Mouse (Mus musculus): ENCODE data around the gene Myh9.

Gene Myh9

GRCm38 (mm10) chr15:77843046-77843445 is 1.1 kb upstream of the Myh9 start:
- DNase-seq (ENCODE audit: low spot score), result no peak

- DNase-seq (ENCODE audit: low spot score), result peak; percentile 30
These were observed 471 bp downstream of the Myh9 start for GRCm38 (mm10) chr15:77841361-77842046.

GRCm38 (mm10) chr15:77840450-77841360 is 1.3 kb downstream of the Myh9 start:
- DNase-seq (ENCODE audit: low spot score), result no peak

GRCm38 (mm10) chr15:77839529-77840286 is 2.3 kb downstream of the Myh9 start:
- no peak for DNase-seq (ENCODE audit: low spot score)

- no peak for DNase-seq (ENCODE audit: low spot score)
These were observed 3.2 kb downstream of the Myh9 start for GRCm38 (mm10) chr15:77838530-77839387.

- no peak for DNase-seq (ENCODE audit: low spot score)
These were observed 4.4 kb downstream of the Myh9 start for GRCm38 (mm10) chr15:77837444-77838117.

- no peak for DNase-seq (ENCODE audit: low spot score)
These were observed 5.1 kb downstream of the Myh9 start for GRCm38 (mm10) chr15:77836692-77837443.

- no peak for DNase-seq (ENCODE audit: low spot score)
These were observed 5.9 kb downstream of the Myh9 start for GRCm38 (mm10) chr15:77835930-77836653.

GRCm38 (mm10) chr15:77834336-77835268 is 7.4 kb downstream of the Myh9 start:
- DNase-seq (ENCODE audit: low spot score), result no peak

GRCm38 (mm10) chr15:77833731-77834130 is 8.2 kb downstream of the Myh9 start:
- no peak for DNase-seq (ENCODE audit: low spot score)

- no peak for DNase-seq (ENCODE audit: low spot score)
These were observed 8.9 kb downstream of the Myh9 start for GRCm38 (mm10) chr15:77833083-77833482.

GRCm38 (mm10) chr15:77832458-77832904 is 9.5 kb downstream of the Myh9 start:
- DNase-seq (ENCODE audit: low spot score), result no peak

- DNase-seq (ENCODE audit: low spot score), result no peak
These were observed 10.1 kb downstream of the Myh9 start for GRCm38 (mm10) chr15:77831754-77832457.

GRCm38 (mm10) chr15:77831138-77831579 is 10.8 kb downstream of the Myh9 start:
- DNase-seq (ENCODE audit: low spot score), result no peak

- no peak for DNase-seq (ENCODE audit: low spot score)
These were observed 11.4 kb downstream of the Myh9 start for GRCm38 (mm10) chr15:77830481-77831137.

GRCm38 (mm10) chr15:77829542-77829941 is 12.4 kb downstream of the Myh9 start:
- no peak for DNase-seq (ENCODE audit: low spot score)

- no peak for DNase-seq (ENCODE audit: low spot score)
These were observed 13.1 kb downstream of the Myh9 start for GRCm38 (mm10) chr15:77828910-77829309.
